Mouse (Mus musculus): ENCODE measurements at regions not wholly inside any gene's neighbourhood (a gene's known extent, or its start where the extent isn't known, plus 50 kb on each side); places are given as distances from the start of the nearest gene placed in this dataset.

DNA sequence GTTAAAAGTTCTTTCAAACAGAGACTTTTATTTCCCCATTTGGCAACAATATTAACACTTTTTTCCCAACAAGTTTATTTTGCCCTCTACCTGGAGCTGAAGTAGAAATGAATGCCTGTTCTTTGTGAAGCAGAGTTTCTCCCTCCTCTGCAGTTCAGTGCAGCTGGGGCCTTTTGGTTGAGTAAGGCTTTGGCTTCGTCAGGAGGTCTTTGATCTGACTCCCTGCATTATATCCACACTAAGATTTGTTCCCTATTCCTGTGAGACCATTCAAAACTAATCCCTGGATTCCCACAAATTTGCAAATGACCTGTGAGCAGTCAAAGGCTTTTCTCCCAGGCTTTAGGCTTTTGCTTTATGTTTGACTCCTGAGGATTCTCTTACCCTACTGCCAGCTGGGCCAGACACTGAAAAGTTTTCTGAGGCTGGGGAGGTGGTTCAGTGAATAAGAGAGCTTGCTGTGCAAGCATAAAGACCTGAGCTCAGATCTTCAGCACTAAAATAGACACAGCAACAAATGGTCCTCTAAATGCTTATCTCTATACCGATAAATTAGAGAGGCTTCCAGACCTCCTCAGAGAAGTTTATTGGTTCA, 323.5 kb upstream of the 2610301B20Rik start:
- DNase-seq (ENCODE audit: extremely low spot score in 1 of 2, low spot score in 1 of 2), result no peak

DNA sequence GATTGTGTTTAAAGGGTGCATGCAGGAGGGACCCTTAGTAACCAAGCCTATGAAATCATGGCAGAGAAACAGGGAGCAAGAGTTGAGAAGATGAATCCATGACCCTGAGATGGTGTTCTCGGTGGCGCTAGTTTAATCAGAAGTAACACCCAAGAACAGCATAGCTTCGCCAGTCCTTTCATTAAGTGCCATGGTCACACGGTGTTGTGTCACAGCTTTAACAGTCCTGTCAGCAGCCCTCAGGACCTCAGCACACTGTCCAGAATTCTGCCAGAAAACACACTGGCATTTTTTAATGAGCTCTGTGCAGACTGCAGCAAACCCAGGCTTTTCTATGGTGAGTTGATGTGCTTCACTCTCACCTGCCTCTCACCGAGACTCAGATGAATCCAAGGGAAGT, 320.6 kb upstream of the 2610301B20Rik start:
- DNase-seq (ENCODE audit: extremely low spot score in 1 of 2, low spot score in 1 of 2), result no peak

DNA sequence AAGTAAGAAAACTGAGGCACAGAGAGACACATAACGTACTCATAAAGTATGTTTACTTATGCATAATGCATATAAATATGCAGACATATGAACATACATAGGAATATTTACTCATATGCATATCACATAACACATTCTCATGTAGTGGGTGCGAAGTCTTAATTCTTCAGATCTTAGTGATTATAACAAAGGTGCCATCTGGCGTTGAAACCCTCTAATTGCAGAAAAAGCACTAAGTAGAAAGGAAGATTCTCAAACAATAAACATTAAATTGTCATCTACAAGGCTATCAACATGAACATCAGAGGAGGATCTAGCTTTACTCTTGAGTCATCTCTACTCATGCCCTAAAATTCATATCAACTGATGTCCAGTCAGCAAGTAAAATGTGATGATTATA, 314.2 kb upstream of the 2610301B20Rik start:
- DNase-seq (ENCODE audit: extremely low spot score in 1 of 2, low spot score in 1 of 2), result no peak

DNA sequence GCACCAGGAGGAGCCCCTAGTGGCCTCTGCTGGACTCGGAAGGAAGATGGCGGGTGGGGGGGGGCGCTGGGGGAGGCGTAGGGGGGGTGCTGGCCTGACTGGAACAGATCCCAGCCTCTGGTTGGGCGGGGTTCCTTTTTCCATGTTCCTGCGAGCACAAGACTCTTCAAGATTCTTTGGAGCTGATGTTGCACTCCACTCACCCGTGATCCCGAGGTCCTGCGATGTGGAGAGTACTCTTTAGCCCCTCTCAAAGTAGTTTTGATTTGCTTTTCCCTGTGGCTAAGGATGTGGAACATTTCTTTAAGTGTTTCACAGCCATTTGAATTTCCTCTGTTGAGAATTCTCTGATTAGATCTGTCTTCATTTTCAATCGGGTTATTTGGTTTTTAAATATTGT, 269.8 kb upstream of the 2610301B20Rik start:
- no peak for DNase-seq (ENCODE audit: extremely low spot score in 1 of 2, low spot score in 1 of 2)

DNA sequence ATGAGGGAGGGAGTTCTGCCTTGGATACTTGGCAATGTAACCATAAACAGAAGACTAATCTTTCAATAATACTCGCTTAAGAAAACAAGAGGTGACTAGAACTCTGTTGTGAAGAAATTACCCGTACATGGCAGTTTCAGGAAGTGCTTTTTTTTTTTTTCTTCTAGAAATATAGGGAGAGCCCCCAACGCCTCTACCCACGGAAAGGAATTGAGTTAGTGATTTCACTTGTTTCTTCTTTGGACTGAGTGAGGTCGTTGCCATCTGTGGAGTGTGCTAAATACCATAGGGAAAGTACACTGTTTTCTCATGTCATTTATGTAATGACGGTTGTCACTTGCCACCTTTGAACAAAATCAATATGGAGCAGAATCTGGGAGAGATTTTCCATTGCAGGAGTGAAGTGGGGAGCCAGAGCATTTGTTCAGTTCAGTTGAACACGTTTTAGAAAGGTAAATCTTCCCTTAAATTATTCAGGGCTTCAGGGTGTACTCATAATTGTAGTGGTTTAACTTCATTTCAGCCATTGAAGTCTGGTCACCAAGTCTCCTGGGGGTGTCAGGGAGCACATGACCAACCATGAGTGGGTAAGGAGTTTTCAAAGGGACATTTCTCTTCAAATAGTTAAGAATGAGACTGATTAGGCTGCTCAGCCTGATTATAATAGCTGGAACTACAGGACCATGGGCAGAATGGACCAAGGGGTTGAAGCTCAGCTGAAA, 266.3 kb upstream of the 2610301B20Rik start:
- DNase-seq (ENCODE audit: extremely low spot score in 1 of 2, low spot score in 1 of 2), result no peak

DNA sequence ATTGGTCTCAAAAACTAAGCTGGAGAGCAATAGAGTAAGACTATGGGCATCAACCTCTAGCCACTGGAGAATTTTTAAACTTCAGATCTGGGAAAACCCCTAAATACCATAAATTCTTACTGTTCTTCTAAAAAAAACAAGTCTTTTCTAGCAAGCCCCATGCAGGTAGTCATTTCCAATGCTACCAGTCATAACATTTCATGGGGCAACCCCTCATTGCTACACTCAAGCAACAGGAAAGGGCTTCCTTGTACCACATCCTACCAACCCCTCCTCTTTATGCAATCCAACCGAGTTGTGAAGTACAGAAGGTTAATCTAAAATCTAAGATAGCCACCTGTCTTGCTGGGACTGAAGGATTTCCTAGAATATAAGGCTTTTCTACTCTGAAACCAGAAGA, 263.5 kb upstream of the 2610301B20Rik start:
- DNase-seq (ENCODE audit: extremely low spot score in 1 of 2, low spot score in 1 of 2), result no peak
